Mouse (Mus musculus): ENCODE results near the gene Dhcr24. TPM values are rescaled to one million over a fixed set of nuclear protein-coding genes. Genes with fewer than 3 reads are reported as not detected.

The Dhcr24 gene
- total RNA-seq, 2 experiments from 2014 or later: 133 to 143 TPM

- intact Hi-C loops (cut with DNase I): no loop called here
- DNase-seq (ENCODE audit: extremely low spot score in 1 of 2, low spot score in 2 of 2): no peak
These were observed 35.4 kb downstream of the Dhcr24 start for GRCm38 (mm10) chr4:106596200-106596599.

DNA sequence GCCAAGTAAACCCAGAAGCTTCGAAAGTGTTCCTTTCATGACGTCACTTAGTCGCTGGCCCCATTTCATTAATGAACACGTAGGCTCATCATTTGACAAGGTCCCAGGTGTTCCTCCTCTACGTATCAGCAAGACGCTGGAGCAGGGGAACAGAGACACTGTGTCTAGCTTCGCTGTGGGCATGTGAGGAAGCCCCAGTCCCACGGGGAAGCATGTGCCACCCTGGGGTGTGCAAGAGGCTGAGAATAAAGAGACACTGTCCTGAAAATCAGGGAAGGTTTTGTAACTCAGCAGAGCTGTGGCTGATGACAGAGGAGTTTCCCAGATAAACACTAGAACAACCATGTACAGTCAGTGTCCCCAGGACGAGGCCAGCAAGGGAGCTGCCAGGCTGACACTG, 36.2 kb downstream of the Dhcr24 start:
- intact Hi-C loops (cut with DNase I): no loop called here
- no peak for DNase-seq (ENCODE audit: extremely low spot score in 1 of 2, low spot score in 2 of 2)

DNA sequence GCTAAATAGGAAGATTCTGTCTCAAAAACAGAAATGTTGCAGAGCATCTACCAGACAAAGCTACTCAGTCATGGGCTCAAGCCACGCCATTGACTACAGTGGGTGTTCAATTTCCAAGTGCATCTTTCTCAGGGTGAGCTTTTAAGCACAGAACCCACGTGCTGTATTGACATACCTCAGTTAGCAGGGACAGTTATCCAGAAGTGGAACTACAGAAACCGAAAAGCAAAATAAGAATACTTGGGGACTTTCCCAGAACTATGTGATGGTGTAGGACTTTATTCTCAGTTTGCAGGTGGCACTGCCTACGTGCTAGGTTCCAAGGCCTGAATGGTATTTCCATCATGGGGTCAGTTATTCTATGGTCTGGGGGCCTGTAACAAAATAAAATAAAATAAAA, 36.9 kb downstream of the Dhcr24 start:
- intact Hi-C loops (cut with DNase I): no loop called here
- no peak for DNase-seq (ENCODE audit: extremely low spot score in 1 of 2, low spot score in 2 of 2)

GRCm38 (mm10) chr4:106599415-106599814, 38.6 kb downstream of the Dhcr24 start:
- DNase-seq (ENCODE audit: extremely low spot score in 1 of 2, low spot score in 2 of 2): no peak
- intact Hi-C loops (cut with DNase I): no loop called here

DNA sequence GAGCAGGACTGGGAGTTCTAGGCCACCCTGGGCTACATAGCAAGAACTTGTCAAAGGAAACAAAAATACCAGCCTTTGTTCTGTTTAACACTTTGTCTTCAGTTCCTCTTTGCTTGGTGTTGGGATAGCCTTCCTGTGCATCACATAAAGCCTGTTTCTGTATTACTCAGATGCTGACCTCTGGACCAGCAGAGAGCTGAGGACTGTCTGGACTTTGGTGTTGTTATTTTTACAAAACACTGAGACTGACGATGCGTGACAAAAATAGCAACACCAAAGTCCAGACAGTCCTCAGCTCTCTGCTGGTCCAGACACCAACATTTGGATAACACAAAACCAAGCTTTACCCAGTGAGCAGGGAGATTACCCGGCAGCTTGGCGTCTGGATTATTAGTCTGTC, 39.9 kb downstream of the Dhcr24 start:
- DNase-seq (ENCODE audit: extremely low spot score in 1 of 2, low spot score in 2 of 2): no peak
- intact Hi-C loops (cut with DNase I): no loop called here

DNA sequence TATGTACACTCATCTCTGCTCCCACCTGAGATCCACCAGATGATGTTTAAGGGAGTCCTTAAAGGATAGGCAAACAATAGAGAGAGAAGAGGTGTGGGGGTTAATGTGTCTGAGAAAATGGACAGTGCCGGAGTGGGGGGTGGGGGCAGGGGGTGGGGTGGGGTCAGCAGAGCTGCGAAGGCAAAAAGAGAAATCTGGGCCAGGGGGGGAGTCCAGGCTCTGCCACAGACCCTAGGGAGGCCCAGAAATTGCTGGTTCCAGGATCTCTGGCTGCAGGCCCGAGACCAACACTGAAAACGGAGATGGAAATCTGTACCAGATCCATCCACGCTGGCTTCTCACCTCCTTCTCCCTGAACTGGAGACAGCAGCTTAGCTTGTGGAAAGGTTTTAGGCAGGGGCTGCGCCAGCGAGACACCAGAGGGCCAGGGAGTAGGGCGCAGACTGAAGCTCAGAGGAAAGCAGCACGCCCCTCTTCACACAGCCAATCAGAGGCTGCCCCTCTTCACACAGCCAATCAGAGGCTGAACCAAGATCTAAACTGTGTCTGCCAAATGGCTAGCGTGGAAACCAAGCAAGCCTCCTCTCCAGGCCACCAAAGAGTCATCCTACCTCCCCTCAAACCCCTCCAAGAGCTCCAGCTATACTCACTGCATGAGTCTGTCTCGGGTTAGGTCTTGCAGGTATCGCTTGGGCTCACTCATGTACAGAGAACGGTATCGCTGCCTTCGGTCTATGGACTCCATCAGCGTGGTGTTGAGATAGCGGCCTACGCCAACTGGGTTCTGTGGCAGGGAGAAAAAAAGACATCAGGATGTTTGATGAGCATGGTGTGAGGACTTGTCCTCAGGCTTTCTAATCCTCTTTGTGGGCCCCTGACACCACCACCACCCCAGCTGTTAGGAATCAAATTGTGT, 46.1 kb downstream of the Dhcr24 start:
- intact Hi-C loops (cut with DNase I): no loop called here
- no peak for DNase-seq (ENCODE audit: extremely low spot score in 1 of 2, low spot score in 2 of 2)

- DNase-seq (ENCODE audit: extremely low spot score in 1 of 2, low spot score in 2 of 2): no peak
- intact Hi-C loops (cut with DNase I): no loop called here
These were observed 47.1 kb downstream of the Dhcr24 start for GRCm38 (mm10) chr4:106607905-106608304.

DNA sequence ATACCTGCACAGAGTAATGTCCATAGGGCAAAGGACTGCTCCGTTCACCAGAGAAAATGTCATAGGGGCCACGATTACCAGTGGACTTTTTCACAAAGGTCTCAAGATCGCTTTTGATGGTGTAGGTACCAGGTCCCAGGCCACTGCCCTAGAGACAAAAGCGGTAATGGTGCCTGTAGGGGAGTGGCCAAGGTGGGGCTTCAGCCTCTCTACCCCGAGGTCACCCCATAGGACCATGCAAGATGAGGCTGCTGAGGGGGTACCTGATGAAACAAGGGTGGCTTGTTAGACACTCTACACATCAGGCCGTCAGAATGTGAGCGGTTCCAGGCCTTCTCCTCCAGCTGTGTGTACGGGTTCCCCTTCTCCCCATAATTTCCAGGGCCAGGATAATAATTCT, 52.3 kb downstream of the Dhcr24 start:
- no peak for DNase-seq (ENCODE audit: extremely low spot score in 1 of 2, low spot score in 2 of 2)
- intact Hi-C loops (cut with DNase I): loop anchor here (10.0 kb wide), 1 partner anchor 212 kb away; no protein-coding TSS in a partner anchor

GRCm38 (mm10) chr4:106613560-106613959, 52.7 kb downstream of the Dhcr24 start:
- intact Hi-C loops (cut with DNase I): loop anchor here (10.0 kb wide), 1 partner anchor 211 kb away; no protein-coding TSS in a partner anchor
- no peak for DNase-seq (ENCODE audit: extremely low spot score in 1 of 2, low spot score in 2 of 2)

GRCm38 (mm10) chr4:106614180-106614797, 53.5 kb downstream of the Dhcr24 start:
- DNase-seq (ENCODE audit: extremely low spot score in 1 of 2, low spot score in 2 of 2): peak; percentile 73
- intact Hi-C loops (cut with DNase I): loop anchor here (2.0 to 10.0 kb wide), 2 partner anchors 95 to 211 kb away; no protein-coding TSS in a partner anchor

DNA sequence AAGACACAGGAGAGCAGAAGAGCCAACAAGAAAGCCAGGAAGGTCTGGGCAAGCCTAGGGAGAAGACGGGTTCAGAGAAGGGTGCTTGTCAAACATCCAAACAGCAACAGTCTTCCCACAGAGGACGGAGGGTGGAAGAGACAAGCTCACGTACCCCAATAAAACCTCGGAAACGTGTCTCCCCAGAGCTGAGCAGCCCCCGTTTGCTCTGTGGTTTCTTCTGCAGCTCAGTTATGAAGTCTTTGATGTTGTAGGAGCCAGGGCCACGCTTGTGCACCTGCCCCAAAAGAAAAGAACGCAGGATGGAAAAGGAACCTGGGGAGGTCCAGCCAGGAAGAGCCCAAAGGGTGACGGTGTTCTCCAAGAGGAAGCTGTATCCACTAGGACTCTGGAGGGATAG, 54.0 kb downstream of the Dhcr24 start:
- no peak for DNase-seq (ENCODE audit: extremely low spot score in 1 of 2, low spot score in 2 of 2)
- intact Hi-C loops (cut with DNase I): loop anchor here (2.0 to 10.0 kb wide), 2 partner anchors 94 to 210 kb away; no protein-coding TSS in a partner anchor

DNA sequence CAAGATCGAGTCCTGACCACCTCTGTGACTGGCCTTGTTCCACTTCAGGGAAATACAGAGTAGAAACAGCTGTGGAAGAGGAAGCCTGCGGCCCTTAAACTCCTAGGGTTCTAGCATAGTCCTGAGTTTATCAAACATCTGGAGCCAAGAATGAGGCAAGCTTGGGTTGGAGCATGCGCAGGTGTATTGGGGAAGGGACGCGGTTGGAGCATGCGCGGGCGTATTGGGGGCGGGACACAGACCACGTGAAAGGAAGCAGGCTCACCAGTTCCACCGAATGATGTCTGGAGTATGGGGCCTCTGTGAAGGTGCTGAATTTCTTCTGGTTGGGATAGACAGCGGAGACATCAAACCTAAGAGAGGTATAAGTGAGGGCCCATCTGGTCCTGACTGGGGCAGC, 54.8 kb downstream of the Dhcr24 start:
- DNase-seq (ENCODE audit: extremely low spot score in 1 of 2, low spot score in 2 of 2): no peak
- intact Hi-C loops (cut with DNase I): loop anchor here (2.0 to 10.0 kb wide), 2 partner anchors 93 to 209 kb away; no protein-coding TSS in a partner anchor

- DNase-seq (ENCODE audit: extremely low spot score in 1 of 2, low spot score in 2 of 2): peak in 1 of 2 experiments; percentile 67
These were observed 56.2 kb downstream of the Dhcr24 start, which contains the start of gene Lexm for GRCm38 (mm10) chr4:106617056-106617455. Gene Lexm, minus strand, starts transcription at chr4:106617241.

DNA sequence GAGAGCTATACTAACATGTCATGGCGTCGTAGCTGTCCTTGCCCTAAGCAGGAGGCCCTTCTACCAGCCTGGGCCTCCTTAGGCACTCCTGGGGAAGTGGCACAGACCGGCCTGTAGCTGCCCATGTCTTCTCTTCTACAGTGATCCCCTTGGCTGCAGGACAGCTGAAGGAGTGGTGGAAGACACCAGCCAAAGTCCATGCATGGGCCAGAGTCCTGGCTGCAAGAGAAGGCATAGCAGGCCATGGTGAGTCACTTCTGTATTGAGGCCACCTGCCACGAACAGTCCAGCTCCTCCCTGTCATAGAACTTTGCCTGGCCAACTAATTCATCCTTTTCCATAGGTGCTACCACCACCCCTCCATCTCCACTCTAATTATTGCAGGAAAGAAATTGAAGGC, 58.1 kb downstream of the Dhcr24 start:
- intact Hi-C loops (cut with DNase I): loop anchor here (10.0 kb wide), 1 partner anchor 206 kb away; no protein-coding TSS in a partner anchor
- DNase-seq (ENCODE audit: extremely low spot score in 1 of 2, low spot score in 2 of 2): no peak

More at GRCm38 (mm10) chr4:106617056-106617455, 56.2 kb downstream of the Dhcr24 start, which contains the start of gene Lexm:
- intact Hi-C loops (cut with DNase I): loop anchor here (10.0 kb wide), 1 partner anchor 208 kb away; no protein-coding TSS in a partner anchor

DNA sequence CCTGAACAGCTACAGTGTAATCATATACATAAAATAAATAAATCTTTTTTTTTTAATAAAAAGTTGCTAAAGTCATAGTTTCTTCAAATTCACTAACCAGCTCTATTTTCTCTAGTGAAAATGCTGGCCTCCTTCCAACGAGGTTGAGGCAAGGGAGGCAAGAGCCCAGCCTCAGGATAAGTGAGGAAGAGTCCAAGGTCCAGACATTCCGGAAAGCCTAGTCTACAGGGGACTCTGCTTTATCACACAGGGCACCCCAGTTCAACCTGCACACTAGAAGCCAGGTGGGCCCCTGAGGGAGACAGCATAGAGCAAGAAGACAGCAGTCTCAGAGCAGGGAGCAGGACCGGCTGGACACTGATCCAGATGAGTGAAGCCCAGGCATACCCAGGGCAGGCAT, 60.6 kb downstream of the Dhcr24 start:
- intact Hi-C loops (cut with DNase I): loop anchor here (5.0 kb wide), 1 partner anchor 541 kb away; no protein-coding TSS in a partner anchor
- no peak for DNase-seq (ENCODE audit: extremely low spot score in 1 of 2, low spot score in 2 of 2)

- intact Hi-C loops (cut with DNase I): loop anchor here (5.0 kb wide), 1 partner anchor 540 kb away; no protein-coding TSS in a partner anchor
- no peak for DNase-seq (ENCODE audit: extremely low spot score in 1 of 2, low spot score in 2 of 2)
These were observed 61.2 kb downstream of the Dhcr24 start, which contains the start of gene Ttc22 for GRCm38 (mm10) chr4:106622030-106622493. Gene Ttc22, plus strand, starts transcription at chr4:106622432.

DNA sequence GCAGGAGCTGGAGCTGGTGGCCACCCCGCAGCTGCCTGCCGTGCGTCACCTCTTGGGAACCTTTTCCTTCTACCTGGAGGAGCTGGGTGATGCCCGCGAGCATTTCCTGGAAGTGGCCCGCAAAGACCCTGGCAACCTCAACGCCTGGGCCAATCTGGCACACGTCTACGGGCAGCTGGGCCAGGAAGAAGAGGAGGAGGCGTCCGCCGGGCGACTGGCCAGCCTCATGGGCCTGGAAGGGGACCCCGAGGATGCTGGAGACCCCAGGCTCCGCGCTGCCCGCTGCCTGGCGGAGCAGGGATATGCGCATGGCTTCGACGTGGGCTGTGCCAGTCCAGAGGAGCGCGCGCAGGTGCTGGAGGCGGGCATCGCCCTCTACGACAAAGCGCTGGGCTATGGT, 61.9 kb downstream of the Dhcr24 start:
- intact Hi-C loops (cut with DNase I): loop anchor here (5.0 kb wide), 1 partner anchor 540 kb away; no protein-coding TSS in a partner anchor
- no peak for DNase-seq (ENCODE audit: extremely low spot score in 1 of 2, low spot score in 2 of 2)

DNA sequence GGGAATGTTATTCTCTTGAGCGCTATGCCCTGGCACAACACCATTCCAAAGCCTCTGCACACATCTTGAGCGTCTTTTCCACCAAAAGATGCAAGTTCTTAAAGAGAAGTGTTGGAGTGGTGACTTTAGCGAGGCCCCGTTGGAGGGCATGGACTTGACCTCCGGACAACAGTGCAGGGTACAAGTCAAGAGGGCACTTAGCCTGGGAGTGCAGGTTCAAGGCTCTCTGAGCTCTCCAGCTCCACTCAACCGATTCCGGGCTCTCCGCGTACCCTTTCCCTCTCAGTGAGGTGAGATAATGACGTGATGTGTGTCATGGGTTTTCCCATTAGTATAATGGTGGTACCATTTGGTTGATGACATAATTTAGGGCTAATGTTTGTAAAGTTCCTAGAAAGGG, 63.4 kb downstream of the Dhcr24 start:
- DNase-seq (ENCODE audit: extremely low spot score in 1 of 2, low spot score in 2 of 2): no peak
- intact Hi-C loops (cut with DNase I): loop anchor here (5.0 kb wide), 1 partner anchor 538 kb away; no protein-coding TSS in a partner anchor

DNA sequence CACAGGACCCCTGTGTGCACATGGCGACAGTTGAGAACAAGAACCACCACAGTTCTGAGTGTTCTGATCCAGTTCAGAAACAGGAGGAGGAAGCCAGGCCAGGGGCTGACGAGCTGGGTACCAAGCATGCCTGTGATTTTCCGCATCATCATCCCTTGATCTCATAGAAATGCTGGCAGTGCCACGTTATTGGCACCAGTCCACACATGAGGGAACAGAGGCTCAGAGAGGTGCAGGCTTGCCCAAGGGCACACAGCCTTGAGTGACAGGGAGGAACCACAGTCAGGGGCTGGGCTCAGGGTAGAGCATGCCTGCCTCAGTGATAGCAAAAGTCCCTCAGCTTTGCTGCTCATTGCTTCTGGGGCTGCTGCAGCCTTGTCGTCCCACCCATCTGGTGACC, 67.0 kb downstream of the Dhcr24 start:
- intact Hi-C loops (cut with DNase I): no loop called here
- no peak for DNase-seq (ENCODE audit: extremely low spot score in 1 of 2, low spot score in 2 of 2)
